Mouse (Mus musculus) erythroblast, embryonic 14.5 days (primary cell): ENCODE results near the gene Poc1a. TPM values are rescaled to one million over a fixed set of nuclear protein-coding genes. Genes with fewer than 3 reads are reported as not detected.

ENCODE experiments used
- H3K27me3 ChIP-seq: 2 replicates; pipeline ENCODE4 v1.6.1; 2012; ENCODE audit warnings: inconsistent platforms; ENCODE audit not compliant: control insufficient read depth
- H3K36me3 ChIP-seq: 2 replicates; pipeline ENCODE4 v1.6.1; 2012; ENCODE audit warnings: mild to moderate bottlenecking, inconsistent platforms; ENCODE audit not compliant: control insufficient read depth
- H3K4me1 ChIP-seq: 2 replicates; pipeline ENCODE4 v1.6.1; 2012; ENCODE audit warnings: inconsistent platforms; ENCODE audit not compliant: control insufficient read depth
- H3K4me3 ChIP-seq: replicated peaks from 2 replicates; pipeline ENCODE3; 2012; ENCODE audit warnings: moderate library complexity, mild to moderate bottlenecking, inconsistent platforms
- H3K9me3 ChIP-seq: 2 replicates; pipeline ENCODE4 v1.6.1; 2012; ENCODE audit warnings: low read length, inconsistent platforms, mixed read lengths; ENCODE audit not compliant: control insufficient read depth
- GATA1 ChIP-seq: IDR thresholded peaks from 2 replicates; pipeline ENCODE4 v1.6.1; 2012; ENCODE audit warnings: low read length, inconsistent platforms, mixed read lengths
- TAL1 ChIP-seq: IDR thresholded peaks from 3 replicates; pipeline ENCODE4 v1.6.1; 2012; ENCODE audit warnings: low read length, inconsistent platforms, mixed read lengths
- polyA plus RNA-seq: library from polyadenylated mRNA; stranded (reverse); fragments of >175 nt; gene quantifications from 2 replicates; pipeline ENCODE4 v1.2.3, GENCODE M21; 2012

Gene Poc1a
- polyA plus RNA-seq, 1 experiment = 1.8 TPM

GRCm38 (mm10) chr9:106357167-106357566 is 76.3 kb downstream of the Poc1a start:
- no peaks in the 10 kb centered on the region for H3K9me3 ChIP-seq
- H3K36me3 ChIP-seq = no peaks in the 10 kb centered on the region
- no peak overlapping the region for H3K4me3 ChIP-seq
- no peak for TF ChIP-seq GATA1
- no peak for TF ChIP-seq TAL1
- H3K27me3 ChIP-seq = no peaks in the 10 kb centered on the region
- no peaks in the 10 kb centered on the region; the same call in 1 of the 2 replicates for H3K4me1 ChIP-seq

- Histone ChIP-seq H3K27me3 (no peaks in the 10 kb centered on the region), H3K4me1 (no peaks in the 10 kb centered on the region), H3K4me3 (no peak overlapping the region), H3K9me3 (no peaks in the 10 kb centered on the region), H3K36me3 (no peaks in the 10 kb centered on the region)
- TF ChIP-seq GATA1 = no peak
- no peak for TF ChIP-seq TAL1
These were observed 78.4 kb downstream of the Poc1a start for GRCm38 (mm10) chr9:106359297-106359696.

GRCm38 (mm10) chr9:106361140-106361539 is 80.3 kb downstream of the Poc1a start:
- Histone ChIP-seq H3K9me3 (no peaks in the 10 kb centered on the region), H3K4me3 (no peak overlapping the region), H3K36me3 (no peaks in the 10 kb centered on the region), H3K27me3 (peaks cover 11% of the 10 kb centered on the region), H3K4me1 (no peaks in the 10 kb centered on the region)
- TF ChIP-seq TAL1 (no peak), GATA1 (no peak)

- Histone ChIP-seq H3K4me3 (no peak overlapping the region), H3K4me1 (peaks cover 35% of the 10 kb centered on the region), H3K27me3 (peaks cover 40% of the 10 kb centered on the region), H3K36me3 (no peaks in the 10 kb centered on the region), H3K9me3 (no peaks in the 10 kb centered on the region)
- TF ChIP-seq TAL1 (no peak), GATA1 (no peak)
These were observed 84.5 kb downstream of the Poc1a start for GRCm38 (mm10) chr9:106365333-106365732.

GRCm38 (mm10) chr9:106366188-106366587 is 85.3 kb downstream of the Poc1a start:
- Histone ChIP-seq H3K4me1 (peaks cover 39% of the 10 kb centered on the region), H3K9me3 (no peaks in the 10 kb centered on the region), H3K4me3 (no peak overlapping the region), H3K36me3 (peaks cover 3% of the 10 kb centered on the region; the same call in 1 of the 2 replicates), H3K27me3 (peaks cover 45% of the 10 kb centered on the region)
- TF ChIP-seq GATA1 = no peak
- TF ChIP-seq TAL1 = no peak

- H3K4me3 ChIP-seq = peak overlapping the region; percentile 63
- H3K27me3 ChIP-seq = peaks cover 45% of the 10 kb centered on the region
- H3K9me3 ChIP-seq = no peaks in the 10 kb centered on the region
- H3K36me3 ChIP-seq = peaks cover 8% of the 10 kb centered on the region
- peaks cover 45% of the 10 kb centered on the region for H3K4me1 ChIP-seq
- TF ChIP-seq TAL1 = no peak
These were observed 86.1 kb downstream of the Poc1a start for GRCm38 (mm10) chr9:106367001-106367400.

- TF ChIP-seq GATA1 (peak; percentile 42; the same call in 1 of the 2 replicates), TAL1 (no peak)
- H3K27me3 ChIP-seq = peaks cover 45% of the 10 kb centered on the region
- no peaks in the 10 kb centered on the region for H3K9me3 ChIP-seq
- peaks cover 10% of the 10 kb centered on the region for H3K36me3 ChIP-seq
- peaks cover 45% of the 10 kb centered on the region for H3K4me1 ChIP-seq
- peak overlapping the region; percentile 63 for H3K4me3 ChIP-seq
These were observed 86.8 kb downstream of the Poc1a start for GRCm38 (mm10) chr9:106367592-106368111.

GRCm38 (mm10) chr9:106368112-106368717 is 87.4 kb downstream of the Poc1a start, which contains the start of gene Dusp7:
Gene Dusp7 (plus strand): TSS chr9:106368632.
- Histone ChIP-seq H3K27me3 (peaks cover 45% of the 10 kb centered on the region), H3K4me1 (peaks cover 45% of the 10 kb centered on the region), H3K9me3 (no peaks in the 10 kb centered on the region), H3K36me3 (peaks cover 16% of the 10 kb centered on the region), H3K4me3 (peak within 1 kb of the TSS; percentile 63)
- no peak for TF ChIP-seq GATA1
- TF ChIP-seq TAL1 = no peak

- no peaks in the 10 kb centered on the region for H3K9me3 ChIP-seq
- H3K36me3 ChIP-seq = peaks cover 23% of the 10 kb centered on the region
- peaks cover 45% of the 10 kb centered on the region for H3K4me1 ChIP-seq
- TF ChIP-seq GATA1 (no peak), TAL1 (no peak)
- peak overlapping the region; percentile 63 for H3K4me3 ChIP-seq
- H3K27me3 ChIP-seq = peaks cover 45% of the 10 kb centered on the region
These were observed 88.1 kb downstream of the Poc1a start for GRCm38 (mm10) chr9:106368831-106369501.
